Mouse (Mus musculus) heart, postnatal 4 days (tissue): Measurements from ENCODE around the gene Gm45785. TPM values are rescaled to one million over a fixed set of nuclear protein-coding genes. Genes with fewer than 3 reads are reported as not detected.

Source experiments
- DNase-seq: peaks from one replicate; pipeline ENCODE4 v3.0.0; 2021
- total RNA-seq, 2 experiments: library from RNA; stranded (reverse); gene quantifications; 2 replicates each; pipeline ENCODE4 v1.2.3; 2021

The Gm45785 gene
- total RNA-seq, 2 experiments from 2014 or later, result 0.29 TPM; not detected in 1

- DNase-seq, result no peak
Measured at GRCm38 (mm10) chr7:140857550-140858505, 1.7 kb upstream of the Gm45785 start, which contains the start of gene Bet1l. TSS of gene Bet1l (minus strand) at chr7:140857577.

- peak; percentile 91 for DNase-seq
Measured at GRCm38 (mm10) chr7:140856785-140857549, 836 bp upstream of the Gm45785 start, which contains the start of gene Ric8a. TSS of gene Ric8a (plus strand) at chr7:140856957.

- no peak for DNase-seq
Measured at GRCm38 (mm10) chr7:140855181-140855580, 950 bp downstream of the Gm45785 start.

GRCm38 (mm10) chr7:140854483-140854882 lies 1.6 kb downstream of the Gm45785 start:
- no peak for DNase-seq

- DNase-seq, result no peak
Measured at GRCm38 (mm10) chr7:140853386-140853785, 2.7 kb downstream of the Gm45785 start.

- DNase-seq, result no peak
Measured at GRCm38 (mm10) chr7:140851916-140852315, 4.2 kb downstream of the Gm45785 start.

- DNase-seq, result no peak
Measured at GRCm38 (mm10) chr7:140848591-140848990, 7.5 kb downstream of the Gm45785 start.

- peak; percentile 49 for DNase-seq
Measured at GRCm38 (mm10) chr7:140847755-140848580, 8.2 kb downstream of the Gm45785 start, which contains the start of gene Odf3. TSS of gene Odf3 (plus strand) at chr7:140847805.

- no peak for DNase-seq
Measured at GRCm38 (mm10) chr7:140846676-140847075, 9.5 kb downstream of the Gm45785 start.

GRCm38 (mm10) chr7:140845683-140846082 lies 10.4 kb downstream of the Gm45785 start:
- no peak for DNase-seq

- peak; percentile 97 for DNase-seq
Measured at GRCm38 (mm10) chr7:140844905-140845665, 11.0 kb downstream of the Gm45785 start, which contains the start of gene Scgb1c1. TSS of gene Scgb1c1 (plus strand) at chr7:140845547.

GRCm38 (mm10) chr7:140843806-140844205 lies 12.3 kb downstream of the Gm45785 start:
- no peak for DNase-seq

- no peak for DNase-seq
Measured at GRCm38 (mm10) chr7:140840750-140841735, 15.1 kb downstream of the Gm45785 start.

GRCm38 (mm10) chr7:140839556-140839955 lies 16.6 kb downstream of the Gm45785 start:
- DNase-seq, result no peak

GRCm38 (mm10) chr7:140836243-140837115 lies 19.7 kb downstream of the Gm45785 start:
- DNase-seq, result no peak

GRCm38 (mm10) chr7:140835758-140836087 lies 20.4 kb downstream of the Gm45785 start:
- DNase-seq, result no peak

- DNase-seq, result no peak
Measured at GRCm38 (mm10) chr7:140834968-140835757, 21.0 kb downstream of the Gm45785 start, which contains the start of gene Urah. TSS of gene Urah (plus strand) at chr7:140835018.

GRCm38 (mm10) chr7:140833341-140833740 lies 22.8 kb downstream of the Gm45785 start:
- DNase-seq, result no peak
